Mouse (Mus musculus): Measurements from ENCODE around the gene Nebl.

DNA sequence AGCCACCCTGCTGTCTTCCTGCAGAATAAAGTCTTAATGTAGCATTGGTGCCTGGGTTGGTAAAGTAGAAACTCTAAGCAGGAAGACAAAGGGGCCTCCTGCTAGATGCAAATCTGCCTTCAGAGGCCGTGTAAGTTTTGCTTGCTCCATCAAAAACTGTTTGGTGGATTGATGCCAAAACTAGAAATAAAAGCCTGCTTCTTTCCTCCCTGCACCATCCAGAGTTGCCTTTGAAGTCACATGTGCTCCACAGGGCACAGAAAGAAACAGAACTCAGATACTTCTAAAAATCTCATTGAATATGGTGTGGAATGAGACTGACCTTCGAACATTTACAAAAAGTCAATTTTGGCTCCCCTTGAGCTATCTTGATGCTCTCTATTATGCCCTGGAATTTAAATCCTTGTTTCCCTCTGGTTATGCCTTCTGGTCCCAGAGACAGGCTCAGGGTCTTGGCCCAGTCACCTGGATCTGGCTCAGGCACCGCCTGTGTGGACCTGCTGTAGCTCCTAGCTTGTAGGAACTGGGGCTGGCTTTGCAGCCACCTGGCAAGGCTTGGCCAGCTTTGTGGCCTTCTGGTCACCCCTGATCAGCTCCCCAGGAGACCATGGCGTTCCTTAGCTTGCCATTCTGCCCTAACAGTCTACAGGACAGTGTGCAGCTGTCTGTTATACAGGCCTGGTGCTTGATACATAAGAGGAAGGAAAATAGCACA lies 47.8 kb downstream of the Nebl start:
- TF ChIP-seq CTCF (IDR thresholded peaks at IDR 0.05; ENCODE audit: extremely low read depth, insufficient read length, insufficient replicate concordance, low read depth, low read length): no peak
- TF ChIP-seq POLR2A (IDR thresholded peaks at IDR 0.05; ENCODE audit: low read depth, low read length): no peak

All from small intestine, adult 2 months (tissue).